Mouse (Mus musculus): ENCODE results near the gene Epop. TPM values are rescaled to one million over a fixed set of nuclear protein-coding genes. Genes with fewer than 3 reads are reported as not detected.

The Epop gene
- polyA plus RNA-seq, 1 experiment from 2014 or later, result 2.8 TPM

DNA sequence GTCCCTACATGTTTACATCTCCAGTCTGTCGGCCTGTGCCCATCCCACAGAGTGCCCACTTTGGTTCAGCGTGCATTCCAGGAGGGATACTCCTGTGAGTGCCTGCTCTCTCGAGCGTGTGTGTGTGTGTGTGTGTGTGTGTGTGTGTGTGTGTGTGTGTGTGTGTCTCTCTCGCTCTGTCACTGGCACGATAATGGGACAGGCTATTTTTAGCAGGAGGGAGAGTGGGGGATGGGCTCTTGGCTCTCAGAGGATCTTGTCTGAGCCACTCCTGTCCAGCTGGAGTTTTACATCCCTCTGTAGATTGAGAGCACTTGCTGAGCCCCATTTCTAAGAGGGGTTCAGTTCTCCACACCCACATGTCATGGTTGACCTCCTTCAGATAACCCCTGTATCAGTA lies 40.3 kb upstream of the Epop start:
- ATAC-seq (ENCODE audit: low FRiP score, low TSS enrichment) (no peak), DNase-seq (no peak)
- H3K4me2 ChIP-seq (ENCODE audit: low read length), result no peak overlapping the region
- H3K27me3 ChIP-seq (ENCODE audit: control insufficient read depth, insufficient read depth, low read length), result no peaks in the 10 kb centered on the region
- WGBS, result 30% methylated on average over 6 of the region's 6 CpGs
- H3K4me1 ChIP-seq (ENCODE audit: control insufficient read depth, insufficient read depth, low read length), result peaks cover 19% of the 10 kb centered on the region
- peaks cover 74% of the 10 kb centered on the region for H3K36me3 ChIP-seq (ENCODE audit: control insufficient read depth, insufficient read depth, low read length)
- no peak overlapping the region for H3K27ac ChIP-seq (replicated peaks; ENCODE audit: low read depth, low read length)
- no peak overlapping the region for H3K9ac ChIP-seq (replicated peaks; ENCODE audit: low read length)
- H3K9me3 ChIP-seq (ENCODE audit: control insufficient read depth, low read length), result no peaks in the 10 kb centered on the region
- no peak overlapping the region for H3K4me3 ChIP-seq (replicated peaks; ENCODE audit: low read depth, low read length)

DNA sequence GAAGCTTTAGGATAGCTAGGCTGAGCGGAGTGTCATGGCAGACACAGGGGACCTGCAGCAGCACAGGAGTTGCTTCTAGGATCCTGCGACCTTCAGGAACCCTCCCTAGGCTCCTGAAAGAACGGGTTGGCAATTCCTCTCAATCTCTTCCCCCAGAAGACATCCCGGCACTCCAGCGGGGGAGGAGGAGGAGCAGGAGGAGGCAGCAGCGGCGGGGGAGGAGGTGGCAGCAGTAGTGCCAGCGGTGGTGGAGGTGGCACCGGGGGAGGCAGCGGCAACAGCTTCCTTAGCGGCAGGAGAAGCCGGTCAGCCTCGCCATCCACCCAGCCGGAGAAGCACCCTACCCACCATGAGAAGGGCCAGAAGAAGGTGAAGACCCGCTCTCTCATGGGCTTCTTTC lies 39.8 kb upstream of the Epop start:
- DNase-seq, result no peak
- no peaks in the 10 kb centered on the region for H3K9me3 ChIP-seq (ENCODE audit: control insufficient read depth, low read length)
- no peak overlapping the region for H3K4me3 ChIP-seq (replicated peaks; ENCODE audit: low read depth, low read length)
- no peak overlapping the region for H3K4me2 ChIP-seq (ENCODE audit: low read length)
- WGBS, result 41% methylated on average over 15 of the region's 15 CpGs
- H3K36me3 ChIP-seq (ENCODE audit: control insufficient read depth, insufficient read depth, low read length), result peaks cover 68% of the 10 kb centered on the region
- H3K4me1 ChIP-seq (ENCODE audit: control insufficient read depth, insufficient read depth, low read length), result peaks cover 22% of the 10 kb centered on the region
- no peak for ATAC-seq (ENCODE audit: low FRiP score, low TSS enrichment)
- no peak overlapping the region; the same call in 1 of the 2 replicates for H3K9ac ChIP-seq (replicated peaks; ENCODE audit: low read length)
- H3K27ac ChIP-seq (replicated peaks; ENCODE audit: low read depth, low read length), result no peak overlapping the region
- H3K27me3 ChIP-seq (ENCODE audit: control insufficient read depth, insufficient read depth, low read length), result no peaks in the 10 kb centered on the region

DNA sequence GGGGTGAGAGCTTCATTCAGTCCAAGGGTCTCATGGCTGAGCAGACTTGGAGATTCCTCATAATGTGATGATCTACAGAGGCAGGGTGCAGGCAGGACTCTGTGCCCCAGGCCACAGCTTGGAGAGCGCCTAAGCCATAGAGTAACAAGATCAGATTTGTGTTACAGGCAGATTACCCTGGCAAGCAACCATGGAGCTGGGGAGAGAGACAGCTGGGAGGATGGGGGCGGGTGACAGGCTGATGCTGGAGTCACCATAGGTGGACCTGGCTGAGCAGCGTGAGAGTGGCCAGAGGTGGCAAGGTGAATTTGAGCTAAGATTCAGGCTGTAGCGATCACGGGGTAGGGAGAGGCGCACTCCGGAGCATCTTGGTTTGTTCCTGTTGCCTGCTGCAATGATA lies 38.7 kb upstream of the Epop start:
- Histone ChIP-seq H3K27me3 (ENCODE audit: control insufficient read depth, insufficient read depth, low read length) (no peaks in the 10 kb centered on the region), H3K9me3 (ENCODE audit: control insufficient read depth, low read length) (no peaks in the 10 kb centered on the region), H3K36me3 (ENCODE audit: control insufficient read depth, insufficient read depth, low read length) (peaks cover 57% of the 10 kb centered on the region), H3K4me3 (replicated peaks; ENCODE audit: low read depth, low read length) (no peak overlapping the region), H3K4me1 (ENCODE audit: control insufficient read depth, insufficient read depth, low read length) (peaks cover 22% of the 10 kb centered on the region), H3K4me2 (ENCODE audit: low read length) (no peak overlapping the region), H3K27ac (replicated peaks; ENCODE audit: low read depth, low read length) (no peak overlapping the region), H3K9ac (replicated peaks; ENCODE audit: low read length) (no peak overlapping the region)
- 91% methylated on average over 7 of the region's 7 CpGs for WGBS
- ATAC-seq (ENCODE audit: low FRiP score, low TSS enrichment), result no peak
- DNase-seq, result no peak

DNA sequence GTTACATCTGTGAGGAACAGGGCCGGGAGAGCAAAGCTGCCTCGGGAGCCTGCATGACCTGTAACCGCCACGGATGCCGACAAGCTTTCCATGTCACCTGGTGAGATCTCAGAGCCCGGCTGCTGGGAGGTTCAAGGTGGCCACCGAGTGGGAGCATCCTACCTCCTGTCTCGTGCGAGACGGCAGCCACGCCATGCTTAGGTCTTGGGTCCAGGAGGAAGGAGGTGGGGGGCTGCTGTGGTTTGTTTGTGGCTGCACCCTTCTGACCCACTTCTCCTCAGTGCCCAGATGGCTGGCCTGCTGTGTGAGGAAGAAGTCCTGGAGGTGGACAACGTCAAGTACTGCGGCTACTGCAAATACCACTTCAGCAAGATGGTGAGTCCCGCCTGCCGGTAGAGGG lies 37.3 kb upstream of the Epop start:
- peaks cover 32% of the 10 kb centered on the region for H3K4me1 ChIP-seq (ENCODE audit: control insufficient read depth, insufficient read depth, low read length)
- WGBS, result 94% methylated on average over 15 of the region's 15 CpGs
- peaks cover 43% of the 10 kb centered on the region for H3K36me3 ChIP-seq (ENCODE audit: control insufficient read depth, insufficient read depth, low read length)
- no peak overlapping the region for H3K9ac ChIP-seq (replicated peaks; ENCODE audit: low read length)
- DNase-seq (no peak), ATAC-seq (ENCODE audit: low FRiP score, low TSS enrichment) (no peak)
- no peak overlapping the region for H3K27ac ChIP-seq (replicated peaks; ENCODE audit: low read depth, low read length)
- peaks cover 7% of the 10 kb centered on the region for H3K27me3 ChIP-seq (ENCODE audit: control insufficient read depth, insufficient read depth, low read length)
- no peak overlapping the region for H3K4me3 ChIP-seq (replicated peaks; ENCODE audit: low read depth, low read length)
- no peaks in the 10 kb centered on the region for H3K9me3 ChIP-seq (ENCODE audit: control insufficient read depth, low read length)
- H3K4me2 ChIP-seq (ENCODE audit: low read length), result no peak overlapping the region

DNA sequence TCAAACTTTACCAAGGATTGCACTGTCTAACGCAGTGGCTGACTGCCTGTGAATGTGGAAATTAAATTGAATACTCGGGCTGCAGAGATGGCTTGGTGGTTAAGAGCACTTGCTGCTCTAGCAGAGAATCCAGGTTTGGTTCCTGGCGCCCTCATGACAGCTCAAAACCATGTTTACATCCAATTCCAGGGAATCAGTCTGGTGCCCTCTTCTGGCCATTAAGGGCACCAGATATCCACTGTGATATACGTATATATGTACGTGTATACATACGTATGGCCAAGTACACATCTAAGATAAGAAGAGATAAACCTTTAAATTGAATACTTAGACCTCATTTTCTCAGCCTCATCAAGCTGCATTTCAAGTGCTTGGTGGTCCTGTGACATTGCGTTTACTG lies 36.7 kb upstream of the Epop start:
- no peak overlapping the region for H3K4me2 ChIP-seq (ENCODE audit: low read length)
- 91% methylated on average over 7 of the region's 7 CpGs for WGBS
- no peak for ATAC-seq (ENCODE audit: low FRiP score, low TSS enrichment)
- no peak for DNase-seq
- H3K4me1 ChIP-seq (ENCODE audit: control insufficient read depth, insufficient read depth, low read length), result peaks cover 36% of the 10 kb centered on the region
- peaks cover 38% of the 10 kb centered on the region for H3K36me3 ChIP-seq (ENCODE audit: control insufficient read depth, insufficient read depth, low read length)
- peaks cover 12% of the 10 kb centered on the region for H3K27me3 ChIP-seq (ENCODE audit: control insufficient read depth, insufficient read depth, low read length)
- no peak overlapping the region for H3K27ac ChIP-seq (replicated peaks; ENCODE audit: low read depth, low read length)
- H3K4me3 ChIP-seq (replicated peaks; ENCODE audit: low read depth, low read length), result no peak overlapping the region
- H3K9ac ChIP-seq (replicated peaks; ENCODE audit: low read length), result no peak overlapping the region
- no peaks in the 10 kb centered on the region for H3K9me3 ChIP-seq (ENCODE audit: control insufficient read depth, low read length)

DNA sequence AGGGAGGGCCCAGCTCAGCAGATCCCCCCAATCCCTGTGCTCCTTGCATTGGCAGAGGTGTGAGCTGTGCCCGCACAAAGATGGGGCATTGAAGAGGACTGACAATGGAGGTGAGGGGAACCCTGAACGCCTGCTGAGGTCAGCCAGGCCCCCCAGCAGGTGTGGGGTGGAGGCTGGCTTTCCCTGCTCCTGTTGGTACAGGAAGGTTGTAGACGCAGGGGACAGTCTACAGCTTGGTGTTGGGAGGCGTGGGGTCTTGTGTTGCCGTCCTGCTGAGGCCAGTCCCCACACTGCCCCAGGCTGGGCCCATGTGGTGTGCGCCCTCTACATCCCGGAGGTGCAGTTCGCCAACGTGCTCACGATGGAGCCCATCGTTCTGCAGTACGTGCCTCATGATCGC lies 35.9 kb upstream of the Epop start:
- Histone ChIP-seq H3K9me3 (ENCODE audit: control insufficient read depth, low read length) (no peaks in the 10 kb centered on the region), H3K4me2 (ENCODE audit: low read length) (peak overlapping the region; percentile 79; the same call in 1 of the 2 replicates), H3K27me3 (ENCODE audit: control insufficient read depth, insufficient read depth, low read length) (peaks cover 18% of the 10 kb centered on the region), H3K4me3 (replicated peaks; ENCODE audit: low read depth, low read length) (no peak overlapping the region), H3K4me1 (ENCODE audit: control insufficient read depth, insufficient read depth, low read length) (peaks cover 44% of the 10 kb centered on the region), H3K36me3 (ENCODE audit: control insufficient read depth, insufficient read depth, low read length) (peaks cover 30% of the 10 kb centered on the region), H3K9ac (replicated peaks; ENCODE audit: low read length) (no peak overlapping the region), H3K27ac (replicated peaks; ENCODE audit: low read depth, low read length) (no peak overlapping the region)
- 88% methylated on average over 13 of the region's 13 CpGs for WGBS
- ATAC-seq (ENCODE audit: low FRiP score, low TSS enrichment), result no peak
- no peak for DNase-seq

DNA sequence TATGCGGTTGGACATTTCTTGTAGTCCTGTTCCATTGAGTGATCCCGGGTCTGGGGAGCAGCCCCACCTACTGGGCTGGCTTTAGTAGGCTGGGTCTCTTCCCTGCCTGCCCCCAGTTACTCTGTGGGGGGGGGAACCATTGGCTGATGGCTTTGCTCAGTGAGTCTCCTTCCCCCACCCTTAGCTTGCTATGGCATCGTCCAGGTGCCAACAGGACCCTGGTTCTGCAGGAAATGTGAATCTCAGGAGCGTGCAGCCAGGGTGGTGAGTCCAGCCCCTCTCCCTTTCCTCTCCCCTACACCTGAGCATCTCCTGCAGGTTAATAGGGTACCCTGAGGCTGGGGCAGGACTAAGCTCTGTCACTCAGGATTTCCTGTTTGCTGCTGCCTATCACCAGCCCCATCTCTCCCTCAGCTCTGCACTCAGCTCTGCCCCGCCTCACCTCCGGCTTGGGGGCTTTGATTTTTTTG lies 35.3 kb upstream of the Epop start:
- WGBS, result 20% methylated on average over 6 of the region's 6 CpGs
- Histone ChIP-seq H3K27me3 (ENCODE audit: control insufficient read depth, insufficient read depth, low read length) (peaks cover 18% of the 10 kb centered on the region), H3K9ac (replicated peaks; ENCODE audit: low read length) (no peak overlapping the region; the same call in 1 of the 2 replicates), H3K4me3 (replicated peaks; ENCODE audit: low read depth, low read length) (peak overlapping the region; percentile 87), H3K4me1 (ENCODE audit: control insufficient read depth, insufficient read depth, low read length) (peaks cover 40% of the 10 kb centered on the region), H3K27ac (replicated peaks; ENCODE audit: low read depth, low read length) (no peak overlapping the region), H3K9me3 (ENCODE audit: control insufficient read depth, low read length) (no peaks in the 10 kb centered on the region), H3K4me2 (ENCODE audit: low read length) (peak overlapping the region; percentile 79), H3K36me3 (ENCODE audit: control insufficient read depth, insufficient read depth, low read length) (peaks cover 23% of the 10 kb centered on the region)
- ATAC-seq (ENCODE audit: low FRiP score, low TSS enrichment) (no peak), DNase-seq (no peak)

DNA sequence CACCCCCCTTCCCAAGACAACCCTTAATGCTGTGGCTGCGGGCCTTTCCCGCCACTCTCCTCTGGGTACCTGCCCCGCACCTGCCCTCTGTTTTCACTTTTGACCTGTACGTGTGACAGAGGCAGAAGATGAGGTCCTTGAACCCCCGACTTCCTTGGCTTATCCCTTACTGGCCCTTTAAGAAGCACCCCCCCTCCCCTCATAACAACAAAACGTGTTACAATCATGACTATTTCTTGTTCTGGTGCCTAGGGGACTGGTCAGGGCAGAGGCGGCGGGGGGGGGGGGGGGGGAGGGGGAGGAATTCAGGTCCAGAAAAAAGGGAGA lies 34.8 kb upstream of the Epop start:
- Histone ChIP-seq H3K27me3 (ENCODE audit: control insufficient read depth, insufficient read depth, low read length) (peaks cover 18% of the 10 kb centered on the region), H3K4me1 (ENCODE audit: control insufficient read depth, insufficient read depth, low read length) (peaks cover 40% of the 10 kb centered on the region), H3K4me3 (replicated peaks; ENCODE audit: low read depth, low read length) (peak overlapping the region; percentile 87), H3K4me2 (ENCODE audit: low read length) (peak overlapping the region; percentile 79), H3K9ac (replicated peaks; ENCODE audit: low read length) (peak overlapping the region; percentile 88), H3K9me3 (ENCODE audit: control insufficient read depth, low read length) (no peaks in the 10 kb centered on the region), H3K27ac (replicated peaks; ENCODE audit: low read depth, low read length) (no peak overlapping the region), H3K36me3 (ENCODE audit: control insufficient read depth, insufficient read depth, low read length) (peaks cover 18% of the 10 kb centered on the region)
- DNase-seq, result no peak
- ATAC-seq (ENCODE audit: low FRiP score, low TSS enrichment), result no peak
- WGBS, result 0% methylated on average over 7 of the region's 8 CpGs

DNA sequence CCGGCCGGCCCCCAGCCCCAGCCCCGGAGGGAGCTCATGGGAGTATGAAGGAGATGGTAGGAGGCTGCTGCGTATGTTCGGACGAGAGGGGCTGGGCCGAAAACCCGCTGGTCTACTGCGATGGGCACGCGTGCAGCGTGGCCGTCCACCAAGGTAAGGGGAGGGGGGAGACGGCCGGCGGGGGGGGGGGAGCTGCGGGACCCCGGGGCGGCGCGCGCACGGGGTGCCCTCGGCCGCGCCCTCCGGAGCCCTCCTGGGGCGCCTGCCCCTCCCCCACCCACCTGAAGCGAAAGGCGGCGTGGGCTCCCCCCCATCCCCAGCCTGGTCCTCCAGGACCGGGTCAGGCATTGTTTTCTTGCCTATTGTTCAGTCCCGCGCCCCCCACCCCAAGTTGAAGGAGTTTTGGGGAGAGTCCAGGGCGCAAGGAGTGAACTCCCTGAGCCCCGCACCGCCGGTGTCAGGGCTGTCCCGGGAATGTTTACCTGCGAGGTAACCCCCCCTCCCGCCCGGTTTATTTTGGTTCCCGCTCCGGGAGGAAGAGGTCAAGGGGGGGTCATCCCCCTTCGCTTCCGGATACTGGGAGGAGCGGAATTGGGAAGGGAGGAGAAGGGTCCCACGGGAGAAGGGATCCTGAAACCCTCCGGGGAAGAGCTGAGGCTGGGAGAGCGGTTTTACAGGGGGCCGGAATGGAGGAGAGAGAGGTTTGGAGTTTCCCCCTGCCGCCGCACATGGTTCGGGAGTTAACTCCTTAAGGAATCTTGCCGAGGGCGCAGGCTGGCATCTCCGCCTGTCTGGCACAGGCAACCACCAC lies 34.2 kb upstream of the Epop start:
- H3K27me3 ChIP-seq (ENCODE audit: control insufficient read depth, insufficient read depth, low read length), result peaks cover 18% of the 10 kb centered on the region
- H3K4me2 ChIP-seq (ENCODE audit: low read length), result peak overlapping the region; percentile 79
- ATAC-seq (ENCODE audit: low FRiP score, low TSS enrichment), result no peak
- peak overlapping the region; percentile 88 for H3K27ac ChIP-seq (replicated peaks; ENCODE audit: low read depth, low read length)
- WGBS, result under 1% methylated on average over 35 of the region's 57 CpGs
- no peaks in the 10 kb centered on the region for H3K9me3 ChIP-seq (ENCODE audit: control insufficient read depth, low read length)
- peaks cover 16% of the 10 kb centered on the region for H3K36me3 ChIP-seq (ENCODE audit: control insufficient read depth, insufficient read depth, low read length)
- H3K4me3 ChIP-seq (replicated peaks; ENCODE audit: low read depth, low read length), result peak overlapping the region; percentile 87
- peaks cover 37% of the 10 kb centered on the region for H3K4me1 ChIP-seq (ENCODE audit: control insufficient read depth, insufficient read depth, low read length)
- DNase-seq, result peak; percentile 67
- H3K9ac ChIP-seq (replicated peaks; ENCODE audit: low read length), result peak overlapping the region; percentile 88

Measured in midbrain, embryonic 14.5 days (tissue).